Mouse (Mus musculus) mature B cell (primary cell): ENCODE measurements around the gene Tapbp.
"Not testable (repeated sequence)": the region's sequence is repeated elsewhere in the genome, so short reads cannot be mapped to it uniquely, and the experiment has no call there.

Source experiments
- in situ Hi-C: fragments of 300-500 bp; cut with MboI; formaldehyde crosslinking; loops from 2 replicates; pipeline ENCODE4 v1.14.3; 2019

Gene Tapbp

DNA sequence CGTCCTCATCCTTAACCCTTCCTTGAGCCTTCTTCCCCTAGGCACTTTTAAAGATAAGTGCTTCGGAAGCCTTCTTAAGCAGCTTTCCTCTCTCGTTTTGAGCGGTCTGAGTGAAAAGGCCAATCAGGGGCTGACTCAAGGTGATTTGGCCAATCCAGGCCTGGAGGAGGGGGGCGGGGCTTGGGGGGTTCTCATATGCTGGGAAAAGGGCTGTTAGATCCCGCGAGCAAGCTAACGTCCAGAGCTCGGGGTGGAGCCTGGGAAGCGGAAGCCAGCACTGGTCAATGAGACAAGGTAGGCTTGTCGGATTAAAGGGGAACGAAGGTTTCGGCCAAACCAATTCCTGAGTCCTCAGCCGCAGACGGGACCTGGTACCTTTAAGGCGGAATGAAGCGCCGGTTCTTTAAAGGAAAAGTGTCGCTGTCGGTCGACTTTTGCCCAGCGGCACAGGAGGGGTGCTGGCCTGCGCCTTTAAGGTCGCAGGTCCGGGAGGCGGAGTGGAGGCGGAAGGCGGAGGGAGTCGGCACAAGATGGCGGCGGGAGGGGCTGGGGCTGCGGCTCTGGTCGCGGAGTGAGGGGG, at the start of gene Tapbp, which contains the start of gene Zbtb22:
TSS of gene Tapbp (plus strand) at position 229 of the 580 bp plus-strand sequence.
TSS of gene Zbtb22 (plus strand) at position 234 of the 580 bp plus-strand sequence.
- in situ Hi-C loops, result no loop called here

DNA sequence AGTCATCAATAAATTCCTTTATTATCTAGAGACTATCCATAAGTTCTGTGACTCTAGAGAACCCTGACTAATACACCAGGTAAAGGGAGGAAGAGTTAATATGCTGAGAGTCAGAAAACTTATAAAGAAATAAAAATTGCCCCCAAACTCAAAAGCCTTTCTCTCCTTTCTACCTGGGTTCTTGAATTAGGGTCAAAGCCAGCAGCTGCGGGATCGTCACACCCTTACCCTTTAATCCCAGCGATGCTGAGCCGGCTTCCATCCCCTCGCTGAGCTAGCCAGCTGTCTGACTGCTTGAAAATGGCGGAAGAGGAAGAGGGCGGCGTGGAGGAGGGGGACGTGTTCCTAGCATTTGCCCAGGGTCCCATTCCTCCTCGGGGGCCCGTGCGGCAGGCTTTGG, 42.2 kb upstream of the Tapbp start, which contains the start of gene Gm7029:
TSS of gene Gm7029 (plus strand) at position 301 of the 400 bp plus-strand sequence.
- in situ Hi-C loops, result not testable (repeated sequence)

DNA sequence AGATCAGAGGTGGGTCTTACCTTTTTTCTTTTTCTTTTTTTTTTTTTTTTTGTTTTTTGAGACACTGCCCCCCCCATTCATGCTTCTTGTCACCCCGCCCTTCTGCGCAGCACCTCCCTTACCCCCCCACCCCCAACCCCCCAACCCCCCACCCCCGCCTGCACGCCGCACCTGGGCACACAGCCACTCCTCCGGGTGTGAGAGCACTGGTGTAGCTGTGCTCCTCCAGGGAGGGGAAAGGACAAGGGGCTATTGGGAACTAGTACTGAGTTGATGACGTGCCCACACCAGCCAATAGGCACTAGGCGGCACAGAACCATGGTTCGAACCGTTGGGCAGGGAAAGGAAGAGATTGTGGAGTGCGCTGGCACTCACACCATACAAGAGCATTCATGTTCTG, 41.3 kb upstream of the Tapbp start:
- in situ Hi-C loops, result no loop called here

DNA sequence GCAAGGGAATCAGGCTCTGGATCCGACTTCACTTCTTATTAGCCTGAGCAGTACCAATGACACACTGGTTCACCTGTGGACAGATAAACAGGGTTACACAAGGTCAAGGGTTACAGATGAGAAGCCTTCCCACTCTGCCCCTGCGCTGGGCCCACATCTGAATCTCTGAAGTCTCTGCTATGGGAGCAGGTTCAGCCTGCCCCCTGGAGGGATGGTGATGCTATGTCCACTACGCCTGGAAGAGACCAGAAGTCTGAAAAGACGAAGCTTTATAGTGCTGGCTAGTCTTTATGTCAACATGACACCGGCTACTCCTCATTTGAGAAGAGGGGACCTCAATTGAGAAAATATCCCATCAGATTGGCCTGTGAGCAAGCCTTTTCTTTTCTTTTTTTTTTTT, 39.9 kb upstream of the Tapbp start:
- in situ Hi-C loops, result not testable (repeated sequence)

DNA sequence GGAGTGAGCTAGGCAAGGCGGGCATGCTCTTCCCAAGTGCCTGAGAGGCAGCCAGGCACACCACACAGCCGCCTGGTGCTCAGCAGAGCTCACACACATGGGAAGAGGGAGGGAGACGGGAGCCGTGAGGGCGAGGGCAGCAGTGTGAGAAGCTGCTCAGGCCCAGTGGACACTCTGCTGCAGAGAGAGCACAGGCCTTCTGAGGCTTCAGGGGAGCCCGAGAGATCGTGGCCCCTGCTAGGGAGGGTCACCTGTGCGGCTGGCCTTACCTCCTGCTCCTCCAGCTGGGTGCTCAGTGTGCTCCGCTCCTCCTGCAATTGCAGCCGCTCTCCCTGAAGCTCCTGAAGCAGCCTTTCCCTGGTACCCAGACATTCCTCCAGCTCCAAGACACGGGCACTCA, 31.4 kb upstream of the Tapbp start:
- in situ Hi-C loops, result not testable (repeated sequence)

DNA sequence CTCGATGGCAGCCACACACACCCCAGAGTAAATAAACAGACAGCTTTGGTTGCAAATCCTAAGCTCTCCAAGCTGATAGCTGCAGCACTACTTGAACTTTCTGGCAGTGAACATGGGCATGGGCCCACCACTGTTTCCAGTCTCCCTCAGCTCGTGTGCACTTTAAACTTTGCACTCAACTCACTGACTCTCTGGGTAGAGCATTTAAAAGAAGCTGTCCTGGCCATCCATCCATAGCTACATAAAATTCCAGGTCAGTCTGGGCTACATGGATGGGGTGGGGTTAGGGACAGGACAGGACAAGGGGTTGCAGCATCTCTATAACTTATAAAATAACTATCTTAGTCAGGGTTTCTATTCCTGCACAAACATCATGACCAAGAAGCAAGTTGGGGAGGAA, 27.9 kb upstream of the Tapbp start:
- in situ Hi-C loops, result not testable (repeated sequence)

DNA sequence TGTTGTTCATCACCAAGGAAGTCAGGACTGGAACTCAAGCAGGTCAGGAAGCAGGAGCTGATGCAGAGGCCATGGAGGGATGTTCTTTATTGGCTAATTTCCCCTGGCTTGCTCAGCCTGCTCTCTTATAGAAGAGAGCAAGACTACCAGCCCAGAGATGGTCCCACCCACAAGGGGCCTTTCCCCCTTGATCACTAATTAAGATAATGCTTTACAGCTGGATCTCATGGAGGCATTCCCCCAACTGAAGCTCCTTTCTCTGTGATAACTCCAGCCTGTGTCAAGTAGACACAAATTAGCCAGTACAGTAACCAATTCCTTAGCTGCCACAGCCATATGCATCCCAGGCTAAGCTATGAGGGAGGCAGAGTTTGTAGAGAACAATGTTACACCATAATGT, 27.5 kb upstream of the Tapbp start:
- in situ Hi-C loops, result not testable (repeated sequence)

DNA sequence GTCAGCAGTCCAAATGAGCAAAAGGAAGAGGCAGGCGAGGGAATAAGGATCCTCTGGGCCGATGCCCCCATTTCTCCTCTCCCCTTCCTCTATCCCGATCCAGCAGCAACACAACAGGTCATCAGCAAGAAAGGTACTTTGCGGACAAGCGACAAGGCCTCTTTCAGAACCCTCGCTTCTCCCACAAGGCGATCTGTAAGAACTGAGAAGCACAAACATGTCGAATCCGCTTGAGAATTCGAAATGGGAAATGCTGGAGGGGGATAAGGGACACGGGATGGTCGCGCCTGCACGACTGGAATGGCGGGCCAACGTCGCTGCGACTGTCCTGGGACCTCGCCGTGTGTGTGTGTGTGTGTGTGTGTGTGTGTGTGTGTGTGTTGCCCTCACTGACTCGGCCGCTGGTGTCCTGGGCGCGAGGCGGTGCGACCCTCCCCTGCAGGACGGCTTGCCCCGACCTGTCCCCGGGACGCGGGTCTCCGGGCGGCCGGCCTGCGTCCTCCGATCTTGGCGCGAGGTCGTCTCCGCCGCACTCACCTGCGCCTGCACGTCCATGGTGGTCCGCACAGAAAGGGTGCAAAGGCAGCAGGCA, 25.7 kb upstream of the Tapbp start:
- in situ Hi-C loops, result not testable (repeated sequence)

DNA sequence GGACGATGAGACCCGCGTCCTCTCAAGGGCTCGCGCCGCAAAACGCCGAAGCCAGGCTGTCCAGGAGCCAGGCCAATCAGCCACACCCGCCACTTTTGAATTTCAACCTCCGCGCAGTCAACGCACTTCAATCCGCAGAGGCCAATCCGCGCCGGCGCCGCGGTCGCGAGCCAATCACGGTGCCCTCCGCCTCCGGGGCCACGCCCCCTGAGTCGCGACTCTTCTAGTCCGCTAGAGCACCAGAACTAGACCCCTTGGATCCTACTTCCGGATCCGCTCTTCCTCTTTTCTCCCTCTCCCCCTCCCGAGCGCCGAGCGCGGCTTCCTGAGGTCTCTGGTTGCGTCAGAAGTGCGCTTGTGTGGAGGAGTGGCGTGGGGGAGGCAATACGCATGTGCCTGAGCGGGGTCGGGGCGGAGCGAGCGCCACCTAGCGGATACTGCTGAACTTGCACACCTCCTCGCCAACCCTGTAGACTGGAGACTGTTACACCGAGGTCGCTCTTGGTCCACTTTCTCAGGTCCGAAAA, 25.1 kb upstream of the Tapbp start, which contains the start of gene Kifc1:
TSS of gene Kifc1 (minus strand) at position 129 of the 527 bp plus-strand sequence.
- in situ Hi-C loops, result no loop called here

DNA sequence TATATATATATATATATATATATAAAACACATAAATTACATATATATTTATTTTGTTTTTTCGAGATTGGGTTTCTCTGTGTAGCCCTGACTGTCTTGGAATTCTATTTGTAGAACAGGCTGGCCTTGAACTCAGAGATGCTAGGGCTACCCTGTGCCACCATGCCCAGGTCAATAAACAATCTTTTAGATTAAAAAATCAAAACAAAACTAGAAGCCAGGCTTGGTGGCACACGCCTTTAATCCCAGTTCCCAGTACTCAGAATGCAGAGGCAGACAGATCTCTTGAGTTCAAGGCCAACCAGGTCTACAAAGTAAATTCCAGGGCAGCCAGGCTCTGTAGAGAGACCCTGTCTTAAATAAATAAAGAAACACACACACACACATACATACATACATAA, 24.3 kb upstream of the Tapbp start:
- in situ Hi-C loops, result no loop called here

DNA sequence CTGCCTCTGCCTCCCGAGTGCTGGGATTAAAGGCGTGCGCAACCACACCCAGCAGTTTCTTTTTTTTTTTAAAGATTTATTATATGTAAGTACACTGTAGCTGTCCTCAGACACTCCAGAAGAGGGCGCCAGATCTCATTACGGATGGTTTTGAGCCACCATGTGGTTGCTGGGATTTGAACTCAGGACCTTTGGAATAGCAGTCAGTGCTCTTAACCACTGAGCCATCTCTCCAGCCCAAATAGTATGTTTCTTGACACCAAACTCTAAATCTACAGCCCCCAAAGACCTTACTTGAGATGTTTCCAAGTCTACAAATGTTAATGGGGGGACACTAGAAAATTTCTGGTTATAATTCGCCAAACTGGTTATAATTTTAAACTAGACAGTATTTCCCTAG, 23.8 kb upstream of the Tapbp start:
- in situ Hi-C loops, result not testable (repeated sequence)

DNA sequence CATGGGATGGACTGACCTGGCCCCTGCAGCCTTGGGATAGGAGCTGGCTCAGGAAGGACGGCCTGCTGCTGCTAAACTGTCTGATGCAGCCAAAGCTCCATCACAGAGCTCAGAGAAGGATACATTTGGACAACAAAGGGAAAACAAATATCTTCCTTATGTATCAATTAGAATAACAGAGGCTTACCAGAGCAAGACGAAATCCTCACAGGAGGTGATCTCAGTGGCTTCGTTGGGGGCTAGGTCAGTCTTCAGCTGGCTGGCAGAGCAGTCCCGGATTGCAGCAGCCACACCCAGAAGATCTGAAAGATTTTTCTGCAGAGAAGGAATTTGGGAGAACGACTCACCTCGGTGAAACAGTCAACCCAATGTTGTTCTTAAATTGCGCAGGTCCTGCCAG, 23.3 kb upstream of the Tapbp start:
- in situ Hi-C loops, result no loop called here

DNA sequence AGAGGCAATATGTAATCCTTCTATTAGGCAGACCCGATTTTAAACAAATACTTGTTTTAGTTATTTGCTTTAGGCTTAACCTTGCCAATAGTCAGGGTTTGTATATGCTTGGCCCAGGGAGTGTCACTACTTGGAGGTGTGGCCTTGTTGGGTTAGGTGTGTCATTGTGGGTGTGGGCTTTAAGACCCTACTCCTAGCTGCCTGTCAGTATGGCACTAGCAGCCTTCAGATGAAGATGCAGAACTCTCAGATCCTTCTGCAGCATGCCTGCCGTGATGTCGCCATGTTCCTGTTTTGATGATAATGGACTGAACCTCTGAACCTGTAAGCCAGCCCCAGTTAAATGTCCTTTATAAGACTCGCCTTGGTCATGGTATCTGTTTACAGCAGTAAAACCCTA, 22.7 kb upstream of the Tapbp start:
- in situ Hi-C loops, result not testable (repeated sequence)

DNA sequence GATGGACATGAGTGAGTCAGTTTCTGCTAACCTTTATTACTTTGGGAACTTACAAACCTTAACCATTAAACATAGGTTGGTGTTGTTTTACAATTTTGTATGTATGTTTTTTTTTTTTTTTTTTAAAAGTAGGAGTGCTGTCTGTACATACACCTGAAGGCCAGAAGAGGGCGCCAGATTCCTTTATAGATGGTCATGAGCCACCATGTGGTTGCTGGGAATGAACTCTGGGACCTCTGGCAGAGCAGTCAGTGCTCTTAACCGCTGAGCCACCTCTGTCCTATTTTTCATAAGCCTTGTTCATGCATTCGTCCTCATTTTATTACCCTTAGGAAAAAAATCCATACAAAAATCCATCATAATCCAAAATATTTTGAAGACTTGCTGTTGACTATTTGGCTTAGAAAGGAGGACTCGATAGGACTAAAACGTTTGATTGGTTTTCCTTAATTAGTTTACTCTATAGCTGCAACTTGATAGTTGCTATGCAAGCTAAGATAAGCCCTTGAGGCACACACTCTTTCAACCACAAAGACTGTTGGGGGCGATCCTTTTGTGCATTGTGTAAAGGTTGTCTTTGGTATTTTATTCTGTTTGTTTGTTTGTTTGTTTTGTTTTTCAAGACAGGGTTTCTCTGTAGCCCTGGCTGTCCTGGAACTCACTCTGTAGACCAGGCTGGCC, 18.4 kb upstream of the Tapbp start:
- in situ Hi-C loops, result no loop called here

DNA sequence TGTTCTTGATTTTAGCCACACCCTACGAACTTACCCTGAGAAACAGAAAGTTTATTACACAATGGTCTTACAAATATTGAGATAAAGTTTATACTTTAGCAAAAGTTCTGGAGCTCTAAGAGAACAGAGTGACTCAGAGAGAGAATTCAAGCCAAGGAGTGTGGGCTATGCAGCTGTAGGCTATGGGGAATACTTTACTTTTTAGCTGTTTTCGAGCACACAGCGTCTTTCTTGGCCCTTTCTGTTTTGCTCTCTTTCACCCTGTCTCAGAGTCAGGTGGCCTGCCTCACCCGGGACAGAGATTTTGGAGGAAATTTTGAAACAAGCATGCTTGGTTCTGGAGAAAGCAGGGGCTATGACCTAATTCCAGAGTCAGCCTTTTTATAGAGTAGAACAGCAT, 17.5 kb upstream of the Tapbp start:
- in situ Hi-C loops, result not testable (repeated sequence)

DNA sequence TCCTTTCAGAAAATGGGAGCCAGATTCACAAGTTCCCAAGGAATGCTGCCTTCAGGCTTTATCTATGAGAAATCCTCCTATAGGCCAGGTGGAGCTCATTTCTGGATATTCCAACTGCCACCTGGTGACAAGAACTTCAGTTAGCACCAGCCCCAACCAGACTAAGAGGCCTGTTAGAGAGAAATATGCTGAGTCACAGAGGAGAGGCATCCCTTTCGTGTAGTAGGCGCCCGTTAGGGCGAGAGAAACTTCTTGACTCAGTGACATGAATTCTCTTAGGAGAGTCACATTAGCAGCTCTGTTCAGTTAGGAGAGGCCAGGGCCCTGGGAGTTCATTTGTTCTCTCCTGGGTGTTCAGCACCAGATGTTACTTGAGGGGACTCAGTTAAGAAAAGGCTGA, 16.1 kb upstream of the Tapbp start:
- in situ Hi-C loops, result no loop called here

DNA sequence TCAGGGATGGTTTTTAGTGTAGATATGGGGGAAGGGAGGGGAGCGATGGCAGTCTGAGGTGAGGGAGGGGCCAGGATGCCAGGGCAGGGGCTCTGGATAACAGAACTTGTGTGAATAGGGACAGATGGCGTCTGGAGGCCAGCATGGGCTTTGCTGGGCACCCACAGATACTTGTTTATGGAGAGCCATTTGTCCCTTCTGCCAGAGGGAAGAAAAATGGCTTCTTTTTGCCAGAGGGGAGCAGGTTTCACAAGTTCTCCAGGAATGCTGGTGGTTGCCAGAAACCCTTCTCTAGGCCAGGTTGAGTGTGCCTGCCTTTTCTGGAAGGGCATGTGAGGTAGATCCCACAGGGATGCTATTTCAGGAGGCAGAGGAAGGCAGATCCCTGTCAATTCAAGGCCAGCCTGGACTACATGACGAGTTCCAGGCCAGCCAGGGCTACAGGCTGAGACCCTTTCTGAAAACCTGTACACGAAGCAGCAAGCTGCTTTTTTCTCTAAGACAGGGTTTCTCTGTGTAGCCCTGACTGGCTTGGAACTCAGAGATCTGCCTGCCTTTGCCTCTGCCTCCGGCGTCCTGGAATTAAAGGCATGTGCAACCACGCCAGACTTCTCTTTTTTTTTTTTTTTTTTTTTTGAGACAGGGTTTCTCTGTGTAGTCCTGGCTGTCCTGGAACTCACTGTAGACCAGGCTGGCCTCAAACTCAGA, 15.3 kb upstream of the Tapbp start:
- in situ Hi-C loops, result no loop called here

DNA sequence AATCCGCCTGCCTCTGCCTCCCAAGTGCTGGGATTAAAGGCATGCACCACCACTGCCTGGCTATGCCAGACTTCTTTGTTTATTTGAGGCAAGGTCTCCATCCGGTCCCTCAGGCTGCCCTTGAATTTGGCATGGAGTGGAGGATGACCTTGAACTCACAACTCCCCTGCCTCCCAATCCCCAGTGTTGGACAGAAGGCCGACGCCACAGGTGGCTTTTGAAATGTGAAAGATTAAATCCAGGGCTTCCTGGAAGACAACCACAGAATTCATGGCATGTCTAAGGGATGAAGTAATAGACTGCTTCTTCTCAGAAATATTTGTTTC, 14.7 kb upstream of the Tapbp start:
- in situ Hi-C loops, result no loop called here

DNA sequence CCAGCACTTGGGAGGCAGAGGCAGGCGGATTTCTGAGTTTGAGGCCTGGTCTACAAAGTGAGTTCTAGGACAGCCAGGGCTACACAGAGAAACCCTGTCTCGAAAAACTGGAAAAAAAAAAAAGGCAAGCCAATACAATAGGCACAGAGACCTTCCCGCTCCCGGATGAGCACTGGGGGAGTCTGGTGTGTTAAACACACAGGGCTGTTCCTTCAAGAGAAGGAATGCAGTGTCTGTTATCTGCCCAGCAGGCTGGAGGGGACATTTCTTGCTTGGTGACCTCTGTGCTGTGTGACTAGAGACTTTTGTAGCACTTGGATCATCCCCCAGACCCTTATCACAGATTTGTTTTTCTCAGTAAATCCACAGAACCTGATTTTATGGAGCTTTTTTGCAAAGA, 14.0 kb upstream of the Tapbp start:
- in situ Hi-C loops, result no loop called here

DNA sequence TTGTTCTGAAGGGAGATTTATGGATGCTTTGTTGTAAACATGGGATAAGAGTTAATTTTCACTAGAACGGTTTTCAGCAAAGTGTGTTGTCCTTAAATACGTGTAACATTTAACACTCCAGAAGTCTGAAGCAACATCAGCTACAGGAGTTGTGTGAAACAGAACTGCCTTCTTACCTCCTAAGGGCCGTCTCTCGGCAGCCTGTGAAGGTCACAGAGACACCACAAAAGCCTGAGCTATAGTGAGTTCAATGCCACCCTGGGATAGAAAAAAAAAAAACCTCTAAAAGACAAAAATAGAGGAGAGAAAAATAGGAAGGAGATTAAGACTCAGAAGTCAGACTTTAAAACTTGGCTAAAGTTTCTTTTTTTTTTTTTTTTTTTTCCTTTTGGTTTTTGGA, 13.6 kb upstream of the Tapbp start:
- in situ Hi-C loops, result no loop called here

DNA sequence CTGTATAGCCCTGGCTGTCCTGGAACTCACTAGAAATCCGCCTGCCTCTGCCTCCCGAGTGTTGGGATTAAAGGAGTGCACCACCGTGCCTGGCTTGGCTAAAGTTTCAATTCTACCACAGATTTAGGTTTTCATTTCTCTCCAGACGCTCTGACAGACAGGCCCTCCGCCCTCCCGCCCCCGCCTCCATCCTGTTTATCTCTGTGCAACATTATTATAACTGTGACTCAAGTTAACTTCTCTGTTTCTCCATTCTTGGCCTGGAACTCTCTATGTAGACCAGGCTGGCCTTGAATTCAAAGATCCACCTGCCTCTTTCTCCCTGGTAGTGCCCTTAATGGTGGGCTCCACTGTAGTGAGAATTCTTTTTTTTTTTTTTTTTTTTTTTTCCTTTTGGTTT, 13.2 kb upstream of the Tapbp start:
- in situ Hi-C loops, result no loop called here

DNA sequence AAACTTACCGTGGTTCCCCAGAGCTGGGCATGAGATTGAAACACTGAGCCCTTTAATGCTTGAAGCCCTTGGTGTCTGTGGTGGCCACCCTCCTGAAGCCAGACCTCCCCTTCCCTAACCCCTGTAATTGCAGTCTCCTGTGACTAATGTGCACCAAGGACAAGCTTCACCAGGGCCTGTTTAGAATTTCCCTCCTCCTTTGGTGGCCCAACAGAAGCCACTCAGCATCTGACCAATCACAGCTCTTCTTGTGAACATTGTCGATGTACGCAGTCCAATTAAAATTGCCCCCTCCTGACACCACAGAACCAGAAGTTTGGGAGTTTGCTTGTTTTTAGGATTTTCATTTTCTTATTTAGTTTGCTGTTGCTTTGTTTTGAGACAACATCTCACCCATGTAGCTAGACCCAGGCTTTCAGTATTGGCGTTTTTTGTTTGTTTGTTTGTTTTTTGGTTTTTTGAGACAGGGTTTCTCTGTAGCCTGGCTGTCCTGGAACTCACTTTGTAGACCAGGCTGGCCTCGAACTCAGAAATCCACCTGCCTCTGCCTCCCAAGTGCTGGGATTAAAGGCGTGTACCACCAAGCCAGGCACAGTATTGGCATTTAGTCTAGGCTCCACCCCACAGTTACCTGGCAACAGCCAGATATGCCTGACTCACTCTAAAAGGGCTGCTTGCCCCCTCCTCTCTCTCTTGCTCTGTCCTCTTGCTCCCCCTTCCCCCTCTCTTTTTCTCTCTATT, 11.6 kb upstream of the Tapbp start:
- in situ Hi-C loops, result not testable (repeated sequence)
